Mouse (Mus musculus) kidney, embryonic 15.5 days (tissue): ENCODE measurements at regions not wholly inside any gene's neighbourhood (a gene's known extent, or its start where the extent isn't known, plus 50 kb on each side); places are given as distances from the start of the nearest gene placed in this dataset.
"Not testable (repeated sequence)": the region's sequence is repeated elsewhere in the genome, so short reads cannot be mapped to it uniquely, and the experiment has no call there.

Experiments used
- ATAC-seq: fragments of 200-750 bp; cut with Nextera tagmentation; replicated peaks from 2 replicates; pipeline ENCODE4 v1.8.0; 2017; ENCODE audit warnings: moderate TSS enrichment; ENCODE audit not compliant: low FRiP score
- H3K27ac ChIP-seq: fragments of 300-500 bp; sonication (generic); 2 replicates; pipeline ENCODE4 v1.5.1; 2015; ENCODE audit warnings: mild to moderate bottlenecking, inconsistent platforms
- H3K27me3 ChIP-seq: fragments of 300-500 bp; sonication (generic); 2 replicates; pipeline ENCODE4 v1.6.1; 2015; ENCODE audit warnings: inconsistent platforms
- H3K36me3 ChIP-seq: fragments of 300-500 bp; sonication (generic); 2 replicates; pipeline ENCODE4 v1.6.1; 2015; ENCODE audit warnings: inconsistent platforms
- H3K4me1 ChIP-seq: fragments of 300-500 bp; sonication (generic); 2 replicates; pipeline ENCODE4 v1.6.1; 2015; ENCODE audit warnings: inconsistent platforms
- H3K4me2 ChIP-seq: fragments of 300-500 bp; sonication (generic); 2 replicates; pipeline ENCODE4 v1.6.1; 2015; ENCODE audit warnings: moderate library complexity, mild to moderate bottlenecking, inconsistent platforms
- H3K4me3 ChIP-seq: fragments of 300-500 bp; sonication (generic); replicated peaks from 2 replicates; pipeline ENCODE4 v1.5.1; 2015; ENCODE audit warnings: mild to moderate bottlenecking, inconsistent platforms
- H3K9ac ChIP-seq: fragments of 300-500 bp; sonication (generic); 2 replicates; pipeline ENCODE4 v1.6.1; 2015; ENCODE audit warnings: mild to moderate bottlenecking, inconsistent platforms
- H3K9me3 ChIP-seq: fragments of 300-500 bp; sonication (generic); replicated peaks from 2 replicates; pipeline ENCODE4 v1.6.1; 2016; ENCODE audit warnings: inconsistent platforms
- WGBS: fragments of 180-500 bp; shearing (Covaris S2); methylation state at CpG from one replicate; pipeline ENCODE4 v1.1.7; 2015; ENCODE audit warnings: mixed read lengths; 5-methylcytosine and 5-hydroxymethylcytosine counted together

DNA sequence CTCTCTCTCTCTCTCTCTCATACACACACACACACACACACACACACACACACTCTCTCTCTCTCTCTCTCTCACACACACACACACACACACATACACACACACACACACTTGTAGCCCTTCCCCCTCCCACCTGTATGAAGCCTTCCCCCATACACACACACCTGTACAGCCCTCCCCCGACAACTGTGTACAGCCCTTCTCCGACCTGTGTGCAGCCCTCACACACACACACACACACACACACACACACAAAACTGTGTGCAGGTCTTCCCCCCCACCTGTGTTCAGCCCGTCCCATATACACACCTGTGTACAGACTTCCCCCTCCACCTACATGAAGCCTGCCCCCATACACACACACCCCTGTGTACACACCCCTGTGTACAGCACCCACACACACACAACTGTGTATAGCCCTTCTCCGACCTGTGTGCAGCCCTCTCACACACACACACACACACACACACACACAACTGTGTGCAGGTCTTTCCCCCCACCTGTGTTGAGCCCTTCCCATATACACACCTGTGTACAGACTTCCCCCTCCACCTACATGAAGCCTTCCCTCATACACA is 88.0 kb upstream of the Pou3f3 start:
- H3K9me3 ChIP-seq, H3K4me3 ChIP-seq, ATAC-seq, H3K27me3 ChIP-seq, H3K27ac ChIP-seq, H3K4me1 ChIP-seq, H3K36me3 ChIP-seq, H3K4me2 ChIP-seq, H3K9ac ChIP-seq: not testable (repeated sequence)
- WGBS = 83% methylated on average over 4 of the region's 4 CpGs

DNA sequence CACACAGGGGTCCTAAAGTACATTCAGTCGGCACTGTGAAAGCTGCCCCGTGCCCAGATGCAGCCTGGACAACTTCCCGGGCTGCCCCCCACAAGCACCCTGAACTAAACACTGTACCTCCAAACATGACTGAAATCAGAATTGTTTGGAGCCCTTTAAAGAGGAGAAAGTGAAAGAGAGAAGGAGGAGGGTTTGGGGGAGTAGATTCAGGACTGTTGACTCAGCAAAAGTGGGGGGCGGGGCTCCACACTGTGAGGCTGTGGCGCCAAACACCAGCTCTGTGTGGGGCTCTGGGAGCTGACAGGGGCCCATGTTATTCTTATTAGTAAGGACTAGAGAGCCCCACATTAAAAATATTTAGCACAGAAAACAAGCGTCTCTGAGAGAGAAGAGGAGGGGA is 71.8 kb upstream of the Pou3f3 start:
- 73% methylated on average over 6 of the region's 6 CpGs for WGBS
- ATAC-seq = no peak

DNA sequence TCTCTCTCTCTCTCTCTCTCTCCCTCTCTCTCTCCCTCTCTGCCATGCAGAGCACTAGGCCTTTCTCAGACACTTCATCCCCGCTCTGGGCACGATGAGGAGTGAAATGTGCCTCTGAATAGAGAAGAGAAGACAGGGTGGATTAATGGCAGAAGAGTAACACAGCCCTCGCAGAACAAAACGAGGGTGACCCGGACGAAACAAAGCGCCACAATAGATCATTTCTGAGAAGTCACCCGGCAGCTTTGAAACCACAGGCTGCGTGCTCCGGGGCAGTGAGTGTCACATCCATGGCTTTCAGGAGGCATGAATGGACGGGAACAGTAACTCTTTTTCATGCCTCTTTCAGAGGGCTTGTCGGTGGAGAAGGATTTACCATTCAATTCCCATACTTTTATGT is 66.8 kb upstream of the Pou3f3 start:
- Histone ChIP-seq H3K9ac (no peak overlapping the region), H3K4me1 (peaks cover 19% of the 10 kb centered on the region), H3K9me3 (no peaks in the 10 kb centered on the region), H3K36me3 (no peaks in the 10 kb centered on the region), H3K4me3 (no peak overlapping the region), H3K27me3 (no peaks in the 10 kb centered on the region; the same call in none of the 2 replicates), H3K4me2 (no peak overlapping the region), H3K27ac (no peak overlapping the region)
- 12% methylated on average over 12 of the region's 12 CpGs for WGBS
- ATAC-seq = no peak

More for the DNA sequence above, 71.8 kb upstream of the Pou3f3 start:
- Histone ChIP-seq H3K36me3 (no peaks in the 10 kb centered on the region), H3K4me3 (no peak overlapping the region), H3K4me1 (peaks cover 6% of the 10 kb centered on the region; the same call in 1 of the 2 replicates), H3K27me3 (no peaks in the 10 kb centered on the region; the same call in none of the 2 replicates), H3K9ac (no peak overlapping the region), H3K27ac (no peak overlapping the region), H3K9me3 (no peaks in the 10 kb centered on the region), H3K4me2 (no peak overlapping the region)

DNA sequence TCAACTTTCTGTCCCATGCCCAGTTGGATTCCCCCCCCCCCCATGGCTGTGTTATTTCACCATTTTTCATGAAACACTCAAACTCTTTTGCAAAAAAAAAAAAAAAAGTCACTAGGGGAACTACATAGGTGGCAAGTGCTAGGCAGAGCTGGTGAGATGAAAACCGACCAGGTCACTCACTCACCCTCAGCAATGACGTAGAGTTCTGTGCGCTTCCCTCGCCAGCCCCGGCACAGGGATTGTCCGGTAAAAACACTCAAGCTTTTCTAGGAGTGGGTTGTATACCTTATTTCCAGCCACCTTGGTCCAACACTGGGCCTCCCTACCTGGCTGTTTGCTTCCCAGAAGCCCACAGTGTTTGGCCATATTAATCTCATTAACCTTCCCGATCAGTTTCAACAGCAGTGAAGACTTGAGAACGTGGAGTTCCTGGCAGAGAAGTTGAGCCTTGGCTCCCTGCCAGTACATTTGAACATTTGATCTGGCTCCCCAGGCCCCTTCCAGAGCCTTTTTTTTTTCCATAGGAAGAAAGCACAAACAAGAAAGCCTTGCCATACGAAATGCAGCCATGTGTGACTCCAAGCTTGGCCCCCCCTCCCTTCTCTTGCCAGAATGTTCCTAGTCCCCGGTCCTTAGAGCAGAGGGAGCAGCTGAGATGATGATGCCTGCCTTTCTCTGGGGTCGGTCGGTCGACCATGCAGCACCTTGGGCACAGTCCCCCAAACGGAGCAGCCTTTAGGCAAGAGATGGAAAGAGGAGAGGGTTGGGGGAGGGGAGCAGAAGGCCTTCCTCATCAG is 65.9 kb upstream of the Pou3f3 start:
- Histone ChIP-seq H3K4me1 (peaks cover 19% of the 10 kb centered on the region), H3K4me3 (no peak overlapping the region; the same call in 1 of the 2 replicates), H3K36me3 (no peaks in the 10 kb centered on the region), H3K9ac (no peak overlapping the region), H3K9me3 (no peaks in the 10 kb centered on the region), H3K4me2 (peak overlapping the region; percentile 36), H3K27ac (peak overlapping the region; percentile 42; the same call in 1 of the 2 replicates), H3K27me3 (no peaks in the 10 kb centered on the region; the same call in none of the 2 replicates)
- peak; percentile 76 for ATAC-seq
- WGBS = 19% methylated on average over 14 of the region's 14 CpGs

DNA sequence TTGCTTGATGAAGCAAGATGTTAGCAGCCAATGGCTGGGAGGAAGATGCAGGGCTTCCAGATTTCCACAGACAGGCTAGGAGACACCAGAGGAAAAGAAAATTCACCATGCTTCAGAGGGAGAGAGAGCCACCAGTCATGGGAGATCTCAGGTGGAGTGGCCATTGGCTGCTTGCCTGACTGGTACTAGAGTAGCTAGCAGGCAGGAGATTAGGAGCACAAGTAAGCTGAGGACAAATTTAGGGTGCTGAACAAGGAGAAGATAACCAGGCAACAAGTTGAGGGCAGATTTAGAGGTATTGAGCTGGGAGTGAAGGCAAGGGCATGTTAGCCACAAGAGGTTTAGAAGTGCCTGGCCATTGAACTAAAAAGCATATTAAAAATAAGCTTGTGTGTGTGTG is 63.3 kb upstream of the Pou3f3 start:
- Histone ChIP-seq H3K27ac (no peak overlapping the region), H3K4me3 (no peak overlapping the region), H3K4me2 (no peak overlapping the region), H3K9ac (no peak overlapping the region), H3K9me3 (no peaks in the 10 kb centered on the region), H3K27me3 (no peaks in the 10 kb centered on the region; the same call in 1 of the 2 replicates), H3K4me1 (peaks cover 16% of the 10 kb centered on the region), H3K36me3 (no peaks in the 10 kb centered on the region)
- ATAC-seq = no peak

DNA sequence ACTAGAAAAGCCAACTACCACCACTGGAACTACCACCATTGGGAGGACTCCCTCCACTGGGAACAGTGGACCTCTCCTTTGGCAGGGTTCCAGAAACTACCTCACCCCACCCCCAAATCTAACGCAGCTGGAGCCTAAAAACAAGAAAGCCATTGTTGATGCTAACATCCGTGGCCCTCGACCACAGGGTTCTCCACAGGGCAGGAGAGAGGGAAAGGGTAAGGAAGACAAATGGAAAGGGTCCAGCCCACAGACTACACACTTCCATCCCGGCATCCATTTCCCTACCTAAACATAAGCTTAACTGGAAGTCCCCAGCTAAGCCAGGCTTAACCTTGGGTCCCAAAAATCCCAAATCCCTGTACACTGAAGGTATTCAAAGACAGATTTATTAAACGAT is 59.0 kb upstream of the Pou3f3 start:
- H3K27ac ChIP-seq = no peak overlapping the region
- ATAC-seq = no peak
- no peaks in the 10 kb centered on the region for H3K4me1 ChIP-seq
- no peaks in the 10 kb centered on the region for H3K9me3 ChIP-seq
- H3K9ac ChIP-seq = no peak overlapping the region
- no peaks in the 10 kb centered on the region; the same call in 1 of the 2 replicates for H3K27me3 ChIP-seq
- no peak overlapping the region for H3K4me2 ChIP-seq
- 60% methylated on average over 5 of the region's 5 CpGs for WGBS
- H3K36me3 ChIP-seq = no peaks in the 10 kb centered on the region
- no peak overlapping the region for H3K4me3 ChIP-seq
